In genomic region chrX:49309496-49309895, GRCm38 (mm10) we compare ENCODE assay signal across 9 mouse cellular contexts. TPM values are rescaled to one million over a fixed set of nuclear protein-coding genes. Genes with fewer than 3 reads are reported as not detected.
A peak's percentile ranks its signal among the peaks of the same experiment; 100 is the strongest.
DNase-seq lines count a peak whose midpoint lies in the region; ATAC-seq and TF ChIP-seq lines count a peak whose summit lies in the region.
"Had no signal": no experiment of that assay in that cellular context is flagged by ENCODE, and none has a peak within 500 bp of the region (broad histone marks: within the 10 kb centered on the region; RNA-seq: fewer than 3 reads in every experiment).

No protein-coding gene starts in this region.

- no peaks in the 10 kb centered on the region for H3K4me1 ChIP-seq in kidney, embryonic 16.5 days (ENCODE audit: insufficient read depth, low read length)
- H3K4me1 ChIP-seq in MEL (ENCODE audit: control insufficient read depth in 1 of 2, insufficient read depth in 2 of 2, low read length in 2 of 2): no peaks in the 10 kb centered on the region
- no peaks in the 10 kb centered on the region for H3K4me1 ChIP-seq in liver, postnatal 0 days (ENCODE audit: insufficient read depth)
- H3K4me1 ChIP-seq: neural tube, embryonic 13.5 days had no signal

- TF ChIP-seq CTCF in MEL (IDR thresholded peaks at IDR 0.05 in 2 of 3, conservative IDR thresholded peaks at IDR 0.05 in 1 of 3; ENCODE audit: control insufficient read depth in 1 of 3, insufficient read depth in 1 of 3, low read depth in 2 of 3, low read length in 3 of 3, poor library complexity in 1 of 3, severe bottlenecking in 1 of 3): peak; percentile 24 to 54 (median 44); a peak in 5 of 6 replicates
- TF ChIP-seq CTCF in liver, postnatal 0 days (IDR thresholded peaks at IDR 0.05; ENCODE audit: low read depth): peak; percentile 57

- TF ChIP-seq EP300 in MEL (IDR thresholded peaks at IDR 0.05; ENCODE audit: low read depth in 1 of 2, low read length in 2 of 2): no peak
- TF ChIP-seq EP300 in liver, postnatal 0 days (IDR thresholded peaks at IDR 0.05; ENCODE audit: low read depth): no peak

- no peak overlapping the region for H3K4me3 ChIP-seq in kidney, embryonic 16.5 days (ENCODE audit: low read length)
- H3K4me3 ChIP-seq in MEL (ENCODE audit: control insufficient read depth in 1 of 2, insufficient read depth in 1 of 2, low read depth in 2 of 2, low read length in 2 of 2): no peak overlapping the region
- H3K4me3 ChIP-seq in liver, postnatal 0 days (ENCODE audit: low read depth, low read length): no peak overlapping the region
- H3K4me3 ChIP-seq: neural tube, embryonic 13.5 days had no signal

- no peak for ATAC-seq in kidney, embryonic 16.5 days (ENCODE audit: low FRiP score, low TSS enrichment)
- no peak for ATAC-seq in liver, postnatal 0 days

- no peaks in the 10 kb centered on the region for H3K27me3 ChIP-seq in kidney, embryonic 16.5 days (ENCODE audit: insufficient read depth, low read length)
- no peaks in the 10 kb centered on the region for H3K27me3 ChIP-seq in MEL (ENCODE audit: control insufficient read depth in 1 of 2, insufficient read depth in 2 of 2, low read length in 2 of 2)
- no peaks in the 10 kb centered on the region for H3K27me3 ChIP-seq in liver, postnatal 0 days (ENCODE audit: insufficient read depth, low read length)
- H3K27me3 ChIP-seq: neural tube, embryonic 13.5 days had no signal

- H3K9me3 ChIP-seq in kidney, embryonic 16.5 days (ENCODE audit: low read length): no peaks in the 10 kb centered on the region
- no peaks in the 10 kb centered on the region for H3K9me3 ChIP-seq in MEL (replicated peaks; ENCODE audit: insufficient read depth, low read length)
- H3K9me3 ChIP-seq in liver, postnatal 0 days (ENCODE audit: low read length): no peaks in the 10 kb centered on the region
- H3K9me3 ChIP-seq: neural tube, embryonic 13.5 days had no signal

- peak; percentile 3 for DNase-seq in adrenal gland, postnatal 25 days
- DNase-seq in adrenal gland, adult 8-10 months: no peak
- peak; percentile 39 to 52 for DNase-seq in kidney, postnatal 4 days
- DNase-seq in MEL (ENCODE audit: low read depth, low spot score): peak; percentile 52
- peak; percentile 17 for DNase-seq in liver, postnatal 0 days
- DNase-seq in urinary bladder, postnatal 14 days (ENCODE audit: low spot score): no peak
- DNase-seq in ovary, adult 18-20 months (ENCODE audit: low spot score): no peak

- 50% methylated on average over 1 of the region's 1 CpGs for WGBS in kidney, embryonic 16.5 days
- 35% methylated on average over 1 of the region's 1 CpGs for WGBS in liver, postnatal 0 days (ENCODE audit: insufficient replicate concordance)

- H3K27ac ChIP-seq in kidney, embryonic 16.5 days (ENCODE audit: low read length): no peak overlapping the region
- no peak overlapping the region for H3K27ac ChIP-seq in MEL (ENCODE audit: control insufficient read depth, low read depth, low read length)
- H3K27ac ChIP-seq in liver, postnatal 0 days (ENCODE audit: low read depth): no peak overlapping the region
- H3K27ac ChIP-seq: neural tube, embryonic 13.5 days had no signal

- H3K79me2 ChIP-seq in MEL (ENCODE audit: control insufficient read depth, insufficient read depth, low read length, poor library complexity): no peaks in the 10 kb centered on the region

- peak; percentile 54 for TF ChIP-seq RAD21 in MEL (IDR thresholded peaks at IDR 0.05; ENCODE audit: low read depth, low read length)

- no peak overlapping the region for H3K9ac ChIP-seq in kidney, embryonic 16.5 days (replicated peaks; ENCODE audit: low read length)
- no peak overlapping the region for H3K9ac ChIP-seq in MEL (ENCODE audit: control insufficient read depth, low read depth, low read length, poor library complexity, severe bottlenecking)
- no peak overlapping the region for H3K9ac ChIP-seq in liver, postnatal 0 days (replicated peaks)
- H3K9ac ChIP-seq: neural tube, embryonic 13.5 days had no signal

- no peaks in the 10 kb centered on the region for H3K36me3 ChIP-seq in kidney, embryonic 16.5 days (ENCODE audit: insufficient read depth, low read length)
- H3K36me3 ChIP-seq in MEL (ENCODE audit: control insufficient read depth in 1 of 2, insufficient read depth in 2 of 2, low read length in 2 of 2): no peaks in the 10 kb centered on the region
- H3K36me3 ChIP-seq in liver, postnatal 0 days (replicated peaks; ENCODE audit: insufficient read depth, low read length): no peaks in the 10 kb centered on the region
- H3K36me3 ChIP-seq: neural tube, embryonic 13.5 days had no signal

- no peak for TF ChIP-seq POLR2A in MEL (IDR thresholded peaks at IDR 0.05; ENCODE audit: control insufficient read depth in 1 of 2, insufficient read depth in 1 of 2, low read depth in 1 of 2, low read length in 2 of 2, poor library complexity in 1 of 2)

- H3K4me2 ChIP-seq in kidney, embryonic 16.5 days (replicated peaks; ENCODE audit: low read depth, low read length): no peak overlapping the region
- H3K4me2 ChIP-seq in liver, postnatal 0 days (ENCODE audit: low read depth, low read length): no peak overlapping the region
- H3K4me2 ChIP-seq: neural tube, embryonic 13.5 days had no signal

TF ChIP-seq in MEL, 35 proteins besides CTCF, POLR2A, EP300 and RAD21:
- no peak for TF ChIP-seq JUND (IDR thresholded peaks at IDR 0.05; ENCODE audit: low read depth, low read length)
- no peak for TF ChIP-seq UBTF (IDR thresholded peaks at IDR 0.05; ENCODE audit: borderline replicate concordance, insufficient read depth, low read depth, low read length)
- no peak for TF ChIP-seq MEF2A (IDR thresholded peaks at IDR 0.05; ENCODE audit: extremely low read depth, insufficient replicate concordance, low read depth, low read length, poor library complexity, severe bottlenecking)
- no peak for TF ChIP-seq RCOR1 (IDR thresholded peaks at IDR 0.05; ENCODE audit: low read depth, low read length)
- TF ChIP-seq ZC3H11A (IDR thresholded peaks at IDR 0.05; ENCODE audit: low read depth, low read length): peak; percentile 48
- no peak for TF ChIP-seq ZNF384 (IDR thresholded peaks at IDR 0.05; ENCODE audit: low read depth, low read length)
- TF ChIP-seq ZKSCAN1 (IDR thresholded peaks at IDR 0.05; ENCODE audit: low read depth, low read length): no peak
- TF ChIP-seq SMC3 (IDR thresholded peaks at IDR 0.05; ENCODE audit: low read depth, low read length): peak; percentile 54
- no peak for TF ChIP-seq MAFK (IDR thresholded peaks at IDR 0.05; ENCODE audit: borderline replicate concordance, low read depth, low read length)
- TF ChIP-seq TAL1 (IDR thresholded peaks at IDR 0.05; ENCODE audit: low read length): no peak
- no peak for TF ChIP-seq MAZ (IDR thresholded peaks at IDR 0.05; ENCODE audit: low read depth, low read length)
- TF ChIP-seq E2F4 (IDR thresholded peaks at IDR 0.05; ENCODE audit: borderline replicate concordance, low read depth, low read length): no peak
- no peak for TF ChIP-seq NRF1 (IDR thresholded peaks at IDR 0.05; ENCODE audit: insufficient read depth, low read depth, low read length, poor library complexity, severe bottlenecking)
- no peak for TF ChIP-seq MYB (IDR thresholded peaks at IDR 0.05; ENCODE audit: low read depth, low read length)

RNA-seq across cellular contexts. Expression of gene Enox2, which starts 21.4 kb away (rescaled TPM):
- 15.8 and 24.3 TPM in 2 replicates for total RNA-seq in adrenal gland, postnatal 25 days (2021)
- 10 to 100 TPM; 17.0 to 18.9 (median 17.7) TPM for total RNA-seq in adrenal gland, adult 8-10 months (2022)
- 7.2 and 8.1 TPM in 2 replicates for polyA plus RNA-seq in kidney, embryonic 16.5 days (2015; fragmentation: Nextera tagmentation; extraction: Ambion mirVana)
- total RNA-seq in MEL (2012; rRNA removed): 8.2 and 8.6 TPM in 2 replicates
- 10 to 100 TPM in 1 of 2 experiments, not detected in 1; 11.0 TPM for polyA plus RNA-seq in MEL (2012; ENCODE audit: insufficient read depth in 1 of 2, insufficient read length in 2 of 2, low read depth in 1 of 2, low replicate concordance in 2 of 2, missing spikeins in 1 of 2)
- polyA plus RNA-seq in liver, postnatal 0 days (2015; fragmentation: Nextera tagmentation; extraction: Ambion mirVana): 3.1 and 3.3 TPM in 2 replicates

Comparison
In these comparisons a context has a peak if more than half of its experiments do, and no peak if none do; other contexts are left out.
1. DNase-seq: peak in adrenal gland, postnatal 25 days (single experiment), kidney, postnatal 4 days (2 of 2), MEL (single experiment) and liver, postnatal 0 days (single experiment); none in adrenal gland, adult 8-10 months (single experiment), urinary bladder, postnatal 14 days (single experiment) and ovary, adult 18-20 months (single experiment).